Mouse (Mus musculus) liver, embryonic 15.5 days (tissue): ENCODE results near the gene Hemk1. TPM values are rescaled to one million over a fixed set of nuclear protein-coding genes. Genes with fewer than 3 reads are reported as not detected.

ENCODE experiments used
- ATAC-seq: fragments of 200-750 bp; cut with Nextera tagmentation; 2 replicates; pipeline ENCODE4 v1.8.0; 2017; ENCODE audit warnings: moderate number of reproducible peaks, mild to moderate bottlenecking, moderate library complexity; ENCODE audit not compliant: insufficient read depth
- H3K27ac ChIP-seq: fragments of 300-500 bp; sonication (generic); replicated peaks from 2 replicates; pipeline ENCODE4 v1.5.1; 2015; ENCODE audit warnings: mild to moderate bottlenecking, inconsistent platforms
- H3K27me3 ChIP-seq: fragments of 300-500 bp; sonication (generic); 2 replicates; pipeline ENCODE4 v1.6.1; 2015; ENCODE audit warnings: mild to moderate bottlenecking, inconsistent platforms
- H3K36me3 ChIP-seq: fragments of 300-500 bp; sonication (generic); replicated peaks from 2 replicates; pipeline ENCODE4 v1.6.1; 2015; ENCODE audit warnings: moderate library complexity, mild to moderate bottlenecking, inconsistent platforms
- H3K4me1 ChIP-seq: fragments of 300-500 bp; sonication (generic); replicated peaks from 2 replicates; pipeline ENCODE4 v1.6.1; 2015; ENCODE audit warnings: inconsistent platforms
- H3K4me2 ChIP-seq: fragments of 300-500 bp; sonication (generic); 2 replicates; pipeline ENCODE4 v1.6.1; 2015; ENCODE audit warnings: moderate library complexity, mild to moderate bottlenecking, inconsistent platforms
- H3K4me3 ChIP-seq: fragments of 300-500 bp; sonication (generic); replicated peaks from 2 replicates; pipeline ENCODE4 v1.5.1; 2015; ENCODE audit warnings: mild to moderate bottlenecking, inconsistent platforms
- H3K9ac ChIP-seq: fragments of 300-500 bp; sonication (generic); 2 replicates; pipeline ENCODE4 v1.6.1; 2015; ENCODE audit warnings: moderate library complexity, mild to moderate bottlenecking, inconsistent platforms
- H3K9me3 ChIP-seq: fragments of 300-500 bp; sonication (generic); replicated peaks from 2 replicates; pipeline ENCODE4 v1.6.1; 2016; ENCODE audit warnings: inconsistent platforms
- WGBS: fragments of 180-500 bp; shearing (Covaris S2); methylation state at CpG from one replicate; pipeline ENCODE4 v1.1.7; 2015; ENCODE audit warnings: mixed read lengths; ENCODE audit not compliant: insufficient replicate concordance; 5-methylcytosine and 5-hydroxymethylcytosine counted together
- polyA plus RNA-seq: library from polyadenylated mRNA; unstranded; fragments of >200 nt; fragmentation: Nextera tagmentation; extraction: Ambion mirVana; gene quantifications from 2 replicates; pipeline ENCODE4 v1.2.1, GENCODE M21; 2015

Gene Hemk1
- polyA plus RNA-seq, 1 experiment from 2014 or later: 3.7 TPM

- Histone ChIP-seq H3K4me1 (no peaks in the 10 kb centered on the region), H3K9me3 (no peaks in the 10 kb centered on the region), H3K27me3 (no peaks in the 10 kb centered on the region), H3K36me3 (no peaks in the 10 kb centered on the region), H3K4me3 (no peak overlapping the region), H3K4me2 (no peak overlapping the region), H3K27ac (no peak overlapping the region), H3K9ac (no peak overlapping the region)
- no peak for ATAC-seq
- 51% methylated on average over 4 of the region's 4 CpGs for WGBS
Observed at GRCm38 (mm10) chr9:107324799-107325561, 13.2 kb downstream of the Hemk1 start.

GRCm38 (mm10) chr9:107323558-107323957, 14.6 kb downstream of the Hemk1 start:
- Histone ChIP-seq H3K4me3 (no peak overlapping the region), H3K4me2 (no peak overlapping the region), H3K4me1 (no peaks in the 10 kb centered on the region), H3K27me3 (no peaks in the 10 kb centered on the region), H3K36me3 (no peaks in the 10 kb centered on the region), H3K9ac (no peak overlapping the region), H3K9me3 (no peaks in the 10 kb centered on the region), H3K27ac (no peak overlapping the region)
- no peak for ATAC-seq
- 18% methylated on average over 6 of the region's 6 CpGs for whole genome bisulfite sequencing

- Histone ChIP-seq H3K27ac (no peak overlapping the region), H3K4me3 (no peak overlapping the region), H3K4me1 (no peaks in the 10 kb centered on the region), H3K9me3 (no peaks in the 10 kb centered on the region), H3K4me2 (no peak overlapping the region), H3K27me3 (no peaks in the 10 kb centered on the region), H3K36me3 (no peaks in the 10 kb centered on the region), H3K9ac (no peak overlapping the region)
- WGBS: 68% methylated on average over 8 of the region's 8 CpGs
- no peak for ATAC-seq
Observed at GRCm38 (mm10) chr9:107322461-107323050, 15.6 kb downstream of the Hemk1 start.

GRCm38 (mm10) chr9:107315791-107316190, 22.4 kb downstream of the Hemk1 start:
- ATAC-seq: no peak
- Histone ChIP-seq H3K9ac (no peak overlapping the region), H3K27me3 (no peaks in the 10 kb centered on the region), H3K4me3 (no peak overlapping the region), H3K9me3 (no peaks in the 10 kb centered on the region), H3K36me3 (no peaks in the 10 kb centered on the region), H3K27ac (no peak overlapping the region), H3K4me2 (no peak overlapping the region), H3K4me1 (peaks cover 20% of the 10 kb centered on the region)
- 57% methylated on average over 2 of the region's 2 CpGs for WGBS

- no peak overlapping the region for H3K4me3 ChIP-seq
- no peak overlapping the region for H3K4me2 ChIP-seq
- no peak overlapping the region for H3K27ac ChIP-seq
- H3K9ac ChIP-seq: no peak overlapping the region
- H3K27me3 ChIP-seq: no peaks in the 10 kb centered on the region
- H3K9me3 ChIP-seq: no peaks in the 10 kb centered on the region
- H3K36me3 ChIP-seq: no peaks in the 10 kb centered on the region
- 27% methylated on average over 3 of the region's 3 CpGs for WGBS
- peaks cover 21% of the 10 kb centered on the region for H3K4me1 ChIP-seq
- ATAC-seq: no peak
Observed at GRCm38 (mm10) chr9:107313926-107314325, 24.2 kb downstream of the Hemk1 start.

GRCm38 (mm10) chr9:107312811-107313584, 25.2 kb downstream of the Hemk1 start:
- H3K4me1 ChIP-seq: peaks cover 30% of the 10 kb centered on the region
- no peaks in the 10 kb centered on the region for H3K9me3 ChIP-seq
- H3K27me3 ChIP-seq: no peaks in the 10 kb centered on the region
- H3K27ac ChIP-seq: peak overlapping the region; percentile 66
- no peak overlapping the region for H3K9ac ChIP-seq
- H3K4me3 ChIP-seq: no peak overlapping the region; the same call in 1 of the 2 replicates
- WGBS: 13% methylated on average over 10 of the region's 10 CpGs
- peak; percentile 68 for ATAC-seq
- peak overlapping the region; percentile 50 for H3K4me2 ChIP-seq
- H3K36me3 ChIP-seq: no peaks in the 10 kb centered on the region

- 64% methylated on average over 5 of the region's 5 CpGs for WGBS
- Histone ChIP-seq H3K27me3 (no peaks in the 10 kb centered on the region), H3K27ac (no peak overlapping the region), H3K36me3 (no peaks in the 10 kb centered on the region), H3K9me3 (no peaks in the 10 kb centered on the region), H3K4me1 (peaks cover 64% of the 10 kb centered on the region), H3K4me2 (no peak overlapping the region), H3K4me3 (no peak overlapping the region), H3K9ac (no peak overlapping the region)
- no peak for ATAC-seq
Observed at GRCm38 (mm10) chr9:107309600-107309999, 28.6 kb downstream of the Hemk1 start.

GRCm38 (mm10) chr9:107309171-107309570, 29.0 kb downstream of the Hemk1 start:
- 73% methylated on average over 9 of the region's 9 CpGs for WGBS
- Histone ChIP-seq H3K4me3 (no peak overlapping the region), H3K36me3 (no peaks in the 10 kb centered on the region), H3K4me1 (peaks cover 68% of the 10 kb centered on the region), H3K27ac (no peak overlapping the region), H3K9ac (no peak overlapping the region), H3K4me2 (no peak overlapping the region), H3K27me3 (no peaks in the 10 kb centered on the region), H3K9me3 (no peaks in the 10 kb centered on the region)
- ATAC-seq: no peak

GRCm38 (mm10) chr9:107308346-107309000, 29.7 kb downstream of the Hemk1 start:
- Histone ChIP-seq H3K27ac (peak overlapping the region; percentile 66; the same call in 1 of the 2 replicates), H3K9me3 (no peaks in the 10 kb centered on the region), H3K9ac (no peak overlapping the region), H3K4me1 (peaks cover 70% of the 10 kb centered on the region), H3K36me3 (no peaks in the 10 kb centered on the region), H3K4me3 (no peak overlapping the region), H3K4me2 (no peak overlapping the region), H3K27me3 (no peaks in the 10 kb centered on the region)
- 79% methylated on average over 9 of the region's 9 CpGs for WGBS
- no peak for ATAC-seq

- H3K9ac ChIP-seq: peak overlapping the region; percentile 18; the same call in 1 of the 2 replicates
- peak overlapping the region; percentile 66 for H3K27ac ChIP-seq
- no peak overlapping the region; the same call in 1 of the 2 replicates for H3K4me3 ChIP-seq
- no peaks in the 10 kb centered on the region for H3K9me3 ChIP-seq
- peak overlapping the region; percentile 51 for H3K4me2 ChIP-seq
- no peaks in the 10 kb centered on the region for H3K36me3 ChIP-seq
- peak; percentile 40 for ATAC-seq
- WGBS: 46% methylated on average over 12 of the region's 12 CpGs
- H3K27me3 ChIP-seq: no peaks in the 10 kb centered on the region
- peaks cover 70% of the 10 kb centered on the region for H3K4me1 ChIP-seq
Observed at GRCm38 (mm10) chr9:107307886-107308285, 30.3 kb downstream of the Hemk1 start.
